Mouse (Mus musculus) bone marrow, adult 2 months (tissue): ENCODE results near the gene Map4.

Experiments
- CTCF ChIP-seq: fragments of 200-500 bp; IDR thresholded peaks from 2 replicates; pipeline ENCODE4 v1.5.1; 2011; ENCODE audit warnings: low read length, control low read depth; ENCODE audit not compliant: control insufficient read depth, insufficient read depth
- POLR2A ChIP-seq: fragments of 200-500 bp; IDR thresholded peaks from 2 replicates; pipeline ENCODE4 v1.6.1; 2011; ENCODE audit warnings: low read depth, mild to moderate bottlenecking, control low read depth, low read length, borderline replicate concordance; ENCODE audit not compliant: control insufficient read depth

- TF ChIP-seq POLR2A = no peak
- no peak for TF ChIP-seq CTCF
Measured at GRCm38 (mm10) chr9:110021463-110021862, 90.2 kb downstream of the Map4 start.
